Mouse (Mus musculus) adrenal gland, postnatal 10 days (tissue): ENCODE measurements around the gene Hpgd. TPM values are rescaled to one million over a fixed set of nuclear protein-coding genes. Genes with fewer than 3 reads are reported as not detected.
"Not testable (repeated sequence)": the region's sequence is repeated elsewhere in the genome, so short reads cannot be mapped to it uniquely, and the experiment has no call there.

Source experiments
- DNase-seq: peaks from one replicate; pipeline ENCODE4 v3.0.0; 2021; ENCODE audit warnings: mixed read lengths
- long read RNA-seq, 2 experiments: library from polyadenylated mRNA; stranded (forward); transcript quantifications; one replicate each; pipeline ENCODE4 v2.0.0; 2021
- total RNA-seq, 2 experiments: library from RNA; stranded (reverse); gene quantifications; 2 replicates each; pipeline ENCODE4 v1.2.3; 2021

Gene Hpgd
- 10 to 100 TPM; 10.2 to 16.0 TPM for total RNA-seq
- long read RNA-seq, experiment 1, transcript Hpgd-201 (7 exons, 1,683 nt): major isoform, 21 of 30 reads
- long read RNA-seq, experiment 1, partial matches to known transcripts: 2 of 30 reads
- long read RNA-seq, experiment 1, other reads (novel, unspliced or antisense): 7 of 30 reads
- long read RNA-seq, experiment 2, transcript Hpgd-201 (7 exons, 1,683 nt): major isoform, 10 of 11 reads
- long read RNA-seq, experiment 2, partial matches to known transcripts: 1 of 11 reads
- long read RNA-seq, experiment 2, other reads (novel, unspliced or antisense): 0 of 11 reads

GRCm38 (mm10) chr8:56294373-56294877, at the start of gene Hpgd:
Gene Hpgd, plus strand, starts transcription at chr8:56294585.
- DNase-seq: peak; percentile 58

GRCm38 (mm10) chr8:56251728-56252127, 42.7 kb upstream of the Hpgd start:
- not testable (repeated sequence) for DNase-seq

DNA sequence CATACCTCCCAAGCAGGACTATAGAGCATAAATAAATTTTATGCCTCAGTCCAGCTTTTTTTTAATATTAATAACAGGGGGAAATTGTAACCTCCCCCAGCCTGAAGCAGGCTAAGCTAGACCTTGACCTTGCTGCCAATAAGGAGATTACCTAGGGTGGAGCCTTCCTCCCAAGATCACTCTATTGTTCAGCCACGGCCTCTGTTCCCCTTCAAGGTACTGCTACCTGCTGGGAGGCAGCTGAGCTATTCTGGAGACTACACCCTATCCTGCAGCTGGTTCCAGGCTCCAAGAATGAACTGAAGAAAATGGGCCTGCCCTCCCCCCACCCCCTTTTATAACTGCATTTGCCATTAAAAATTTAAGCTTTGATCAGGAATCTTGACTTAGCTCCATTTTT, 42.1 kb upstream of the Hpgd start:
- DNase-seq: no peak

DNA sequence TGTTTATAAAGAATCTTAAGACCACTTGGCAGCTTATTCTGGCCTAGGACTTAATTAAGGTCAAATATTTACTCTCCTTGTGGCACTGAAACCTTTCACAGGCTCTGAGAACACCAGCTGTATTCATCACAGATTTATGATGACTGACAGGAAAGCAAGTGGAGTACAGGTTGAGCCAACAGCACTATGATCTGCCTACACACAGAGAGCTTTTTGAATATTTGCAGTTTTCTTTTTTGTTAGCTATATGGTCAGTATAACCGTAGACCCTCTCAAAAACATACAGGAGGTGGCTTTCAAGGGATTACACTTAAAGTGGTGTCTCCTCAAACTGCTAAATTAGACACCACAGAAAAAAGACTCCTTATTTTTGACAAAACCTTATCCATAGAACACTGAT, 33.2 kb upstream of the Hpgd start:
- no peak for DNase-seq

DNA sequence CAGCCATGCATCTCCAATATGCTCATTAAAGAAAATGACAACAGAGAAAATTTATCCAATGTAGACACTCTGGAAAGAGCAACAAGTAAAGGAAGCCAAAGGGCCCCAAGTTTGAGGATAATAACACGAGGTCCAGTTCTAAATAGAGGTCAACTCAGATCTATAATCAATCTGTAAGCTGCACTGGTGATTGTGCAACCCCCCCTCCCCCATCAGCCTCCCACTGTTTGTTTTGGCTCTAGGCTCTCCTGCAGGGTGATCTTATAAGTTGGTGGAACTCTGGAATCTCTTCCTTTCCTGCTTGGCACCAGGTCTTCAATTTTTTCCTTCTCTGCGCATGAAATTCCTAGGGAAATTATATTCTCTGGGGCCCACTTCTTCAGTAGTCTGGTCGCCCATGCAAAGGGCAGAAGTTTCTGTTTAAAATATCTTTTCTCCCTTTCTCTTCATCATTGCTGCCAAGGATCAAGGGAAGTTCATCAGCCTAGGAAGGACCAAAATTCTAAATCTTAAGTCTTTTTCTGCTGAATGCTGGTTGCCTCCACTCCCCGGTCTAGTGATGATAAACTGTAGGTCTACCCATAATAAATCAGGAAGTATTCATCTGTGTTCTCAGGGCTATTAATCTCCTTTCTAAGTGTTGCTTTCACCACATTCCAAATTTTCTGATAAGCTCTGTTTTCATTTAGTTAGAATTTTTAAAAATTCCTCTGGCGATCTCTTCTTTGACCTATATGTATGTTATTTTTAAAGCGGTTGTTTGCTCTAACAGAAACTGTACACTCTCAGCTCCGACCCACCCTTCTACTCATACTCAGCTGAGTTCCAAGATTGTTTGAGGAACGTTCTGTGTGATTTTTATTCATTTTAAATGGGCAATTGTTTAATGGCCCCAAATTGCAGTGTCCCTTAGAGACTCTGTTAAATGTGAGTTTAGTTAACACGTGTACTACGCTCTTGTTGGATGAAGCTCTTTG, 24.4 kb upstream of the Hpgd start:
- peak; percentile 56 for DNase-seq

DNA sequence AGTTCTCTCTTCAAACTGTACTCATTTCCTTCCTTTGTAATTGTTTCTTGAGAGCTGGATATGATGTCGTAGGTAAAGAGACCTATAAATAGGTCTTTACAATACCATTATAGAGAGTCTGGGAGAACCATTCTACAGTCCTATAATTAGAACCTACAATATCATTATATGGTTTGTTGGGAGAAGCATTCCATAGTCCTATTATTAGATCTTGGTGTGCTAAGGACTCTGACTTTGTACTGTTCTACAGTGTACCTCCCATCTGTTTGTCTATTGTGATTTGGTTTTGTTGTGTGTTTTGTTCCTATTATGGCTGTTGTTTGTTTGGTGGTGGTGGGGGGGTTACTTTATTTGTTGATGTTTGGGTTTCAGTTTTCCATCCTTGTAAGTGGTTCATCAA, 21.5 kb upstream of the Hpgd start:
- DNase-seq: no peak

DNA sequence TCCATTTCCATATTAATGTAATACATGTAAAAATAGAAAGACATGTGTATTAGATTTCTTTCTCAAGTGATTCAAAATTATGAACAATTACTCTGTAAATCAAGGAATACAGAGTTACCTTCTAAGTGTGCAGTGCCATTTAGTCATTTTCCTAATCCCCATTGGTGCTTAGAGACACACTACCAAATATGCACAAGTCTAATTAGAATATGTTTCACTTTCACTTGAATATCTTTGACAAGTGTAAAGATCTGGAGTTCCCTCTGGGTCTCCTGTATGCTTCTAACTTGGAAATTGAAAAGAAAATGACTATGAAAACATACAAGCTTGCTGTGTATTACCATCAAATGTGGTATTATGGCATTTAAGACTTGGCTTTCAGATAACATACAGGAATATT, 19.1 kb upstream of the Hpgd start:
- no peak for DNase-seq

DNA sequence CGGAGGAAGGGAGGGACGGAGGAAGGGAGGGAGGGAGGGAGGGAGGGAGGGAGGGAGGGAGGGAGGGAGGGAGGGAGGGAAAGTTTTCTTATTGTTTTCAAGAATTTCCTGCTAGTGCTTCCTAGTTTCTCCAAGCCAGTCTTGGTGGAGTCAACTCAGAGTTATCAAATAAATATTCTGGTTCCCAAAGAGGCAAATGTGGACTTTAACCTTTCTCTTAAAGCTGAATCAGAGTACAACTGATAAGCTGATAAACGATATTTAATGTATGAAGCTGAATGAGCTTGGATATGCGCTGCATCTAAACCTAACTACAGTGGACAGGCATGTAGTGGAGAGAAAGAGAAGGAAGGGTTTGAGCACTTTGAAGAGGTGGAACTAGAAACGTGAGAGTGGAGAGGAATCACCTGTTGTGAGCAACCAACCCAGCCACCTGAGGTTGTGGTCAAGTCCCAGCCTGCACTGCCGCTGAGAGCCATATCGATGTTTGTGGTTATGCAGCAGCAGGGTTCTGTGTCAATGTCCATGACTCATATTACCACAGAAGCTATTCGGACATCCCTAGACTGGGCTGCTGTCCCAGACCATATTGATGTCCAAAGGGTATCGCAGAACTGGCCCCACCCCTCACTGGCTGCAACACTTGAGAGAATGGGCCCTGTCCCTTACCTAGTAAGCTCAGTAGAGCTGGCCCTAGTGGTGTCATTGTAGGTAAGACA, 16.4 kb upstream of the Hpgd start:
- DNase-seq: peak; percentile 18

- no peak for DNase-seq
These were observed 15.8 kb upstream of the Hpgd start for GRCm38 (mm10) chr8:56278545-56279063.

DNA sequence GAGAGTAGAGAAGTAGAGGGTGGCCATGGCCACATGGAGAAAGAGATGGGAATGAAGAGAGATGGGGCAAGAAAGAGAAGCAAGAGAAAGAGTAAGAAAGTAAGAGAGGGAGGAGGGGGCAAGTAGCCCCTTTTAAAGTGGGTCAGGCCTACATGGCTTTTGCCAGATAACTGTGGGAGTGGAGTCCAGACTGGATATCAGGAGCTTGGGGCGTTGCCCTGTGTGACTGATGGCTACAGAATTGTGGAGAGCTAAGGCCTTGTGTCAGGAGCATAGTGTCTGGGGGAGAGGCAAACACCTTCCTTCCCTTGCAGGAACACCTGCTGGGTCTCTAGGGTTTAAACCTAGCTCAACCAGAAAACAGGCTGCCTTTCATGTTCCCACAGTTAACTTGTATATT, 10.4 kb upstream of the Hpgd start:
- no peak for DNase-seq

GRCm38 (mm10) chr8:56284957-56285356, 9.4 kb upstream of the Hpgd start:
- no peak for DNase-seq

- no peak for DNase-seq
These were observed 7.7 kb upstream of the Hpgd start for GRCm38 (mm10) chr8:56286717-56287116.

GRCm38 (mm10) chr8:56287370-56288072, 6.9 kb upstream of the Hpgd start:
- no peak for DNase-seq

GRCm38 (mm10) chr8:56292318-56292717, 2.1 kb upstream of the Hpgd start:
- DNase-seq: peak; percentile 10

DNA sequence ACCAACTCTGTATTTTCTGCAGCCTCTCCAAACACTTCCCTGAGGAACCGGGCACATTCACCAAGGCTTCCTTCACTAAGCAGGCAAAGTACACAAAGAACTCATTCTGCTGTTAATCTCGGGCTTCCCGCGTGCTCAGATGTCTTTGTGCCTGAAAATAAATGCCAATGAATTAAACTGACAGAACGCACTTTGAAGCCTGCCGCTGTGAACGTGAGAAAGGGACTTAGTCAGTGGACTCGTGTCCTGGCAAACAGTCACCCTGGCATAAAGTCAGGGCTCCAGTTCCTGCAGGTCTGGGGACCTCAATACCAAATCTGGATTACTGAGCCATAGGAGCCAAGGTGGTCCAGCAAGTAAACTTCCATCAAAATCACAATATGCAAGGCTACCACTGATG, 905 bp upstream of the Hpgd start:
- DNase-seq: peak; percentile 61

- DNase-seq: peak; percentile 14
These were observed 636 bp downstream of the Hpgd start for GRCm38 (mm10) chr8:56294886-56295555.

DNA sequence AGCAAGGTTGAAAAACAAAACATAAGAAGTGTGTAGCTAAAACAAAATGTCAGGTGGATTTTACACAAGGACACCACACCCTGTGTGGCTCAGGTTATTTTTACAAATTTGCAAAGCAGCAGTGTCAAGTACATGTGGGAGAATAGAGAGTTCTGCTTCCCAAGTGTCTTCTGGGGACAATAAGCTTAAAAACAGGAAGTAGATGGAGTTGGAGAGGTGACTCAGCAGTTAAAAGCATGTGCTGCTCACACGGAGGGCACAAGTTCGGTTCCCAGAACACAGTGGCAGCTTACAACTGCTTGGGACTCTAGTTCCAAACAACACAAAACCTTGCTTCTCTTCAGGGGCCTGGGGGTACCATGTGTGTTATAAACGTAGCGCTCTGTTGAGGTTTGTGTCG, 5.0 kb downstream of the Hpgd start:
- DNase-seq: no peak

- DNase-seq: not testable (repeated sequence)
These were observed 6.9 kb downstream of the Hpgd start for GRCm38 (mm10) chr8:56301303-56301702.

GRCm38 (mm10) chr8:56304595-56304994, 10.2 kb downstream of the Hpgd start:
- DNase-seq: no peak

- DNase-seq: no peak
These were observed 19.2 kb downstream of the Hpgd start for GRCm38 (mm10) chr8:56313622-56314021.

DNA sequence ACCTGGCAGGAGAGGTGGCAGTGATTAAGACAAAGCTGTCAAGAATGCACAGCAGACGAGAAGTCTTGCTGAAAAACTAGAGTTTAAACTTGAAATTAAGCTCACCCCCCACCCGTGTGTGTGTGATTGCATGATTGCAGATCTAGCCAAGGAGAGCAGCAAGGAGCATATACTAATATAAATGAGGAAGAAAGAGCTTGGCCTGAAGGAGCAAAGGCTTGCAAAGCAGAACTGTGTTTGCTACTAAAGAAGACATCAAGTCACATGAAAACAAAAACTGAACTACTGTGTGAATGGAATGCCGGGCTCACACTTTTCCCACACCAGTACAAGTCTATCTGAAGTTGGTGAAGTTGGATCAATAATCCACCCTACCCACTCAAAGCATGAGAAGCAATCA, 20.8 kb downstream of the Hpgd start:
- DNase-seq: no peak
